Mouse (Mus musculus): ENCODE measurements around the gene Igf1.

The Igf1 gene

GRCm38 (mm10) chr10:87860181-87861103, 2.4 kb downstream of the Igf1 start:
- no peak for DNase-seq (ENCODE audit: low read depth, low spot score)

- DNase-seq (ENCODE audit: low read depth, low spot score), result no peak
These were observed 3.0 kb downstream of the Igf1 start for GRCm38 (mm10) chr10:87861104-87861455.

GRCm38 (mm10) chr10:87862899-87863298, 4.8 kb downstream of the Igf1 start:
- DNase-seq (ENCODE audit: low read depth, low spot score), result no peak

GRCm38 (mm10) chr10:87863326-87863725, 5.3 kb downstream of the Igf1 start:
- no peak for DNase-seq (ENCODE audit: low read depth, low spot score)

- DNase-seq (ENCODE audit: low read depth, low spot score), result no peak
These were observed 7.6 kb downstream of the Igf1 start for GRCm38 (mm10) chr10:87865712-87866111.

- no peak for DNase-seq (ENCODE audit: low read depth, low spot score)
These were observed 8.4 kb downstream of the Igf1 start for GRCm38 (mm10) chr10:87866448-87866847.

GRCm38 (mm10) chr10:87867217-87867616, 9.2 kb downstream of the Igf1 start:
- no peak for DNase-seq (ENCODE audit: low read depth, low spot score)

- no peak for DNase-seq (ENCODE audit: low read depth, low spot score)
These were observed 9.6 kb downstream of the Igf1 start for GRCm38 (mm10) chr10:87867631-87868030.

- no peak for DNase-seq (ENCODE audit: low read depth, low spot score)
These were observed 10.4 kb downstream of the Igf1 start for GRCm38 (mm10) chr10:87868349-87869053.

- DNase-seq (ENCODE audit: low read depth, low spot score), result no peak
These were observed 11.1 kb downstream of the Igf1 start for GRCm38 (mm10) chr10:87869151-87869550.

- DNase-seq (ENCODE audit: low read depth, low spot score), result no peak
These were observed 11.6 kb downstream of the Igf1 start for GRCm38 (mm10) chr10:87869691-87870090.

GRCm38 (mm10) chr10:87871863-87872647, 14.0 kb downstream of the Igf1 start:
- DNase-seq (ENCODE audit: low read depth, low spot score), result no peak

- no peak for DNase-seq (ENCODE audit: low read depth, low spot score)
These were observed 14.8 kb downstream of the Igf1 start for GRCm38 (mm10) chr10:87872854-87873253.

- DNase-seq (ENCODE audit: low read depth, low spot score), result no peak
These were observed 15.5 kb downstream of the Igf1 start for GRCm38 (mm10) chr10:87873516-87873915.

- DNase-seq (ENCODE audit: low read depth, low spot score), result no peak
These were observed 22.2 kb downstream of the Igf1 start for GRCm38 (mm10) chr10:87880071-87880785.

GRCm38 (mm10) chr10:87885326-87886040, 27.4 kb downstream of the Igf1 start:
- no peak for DNase-seq (ENCODE audit: low read depth, low spot score)

- no peak for DNase-seq (ENCODE audit: low read depth, low spot score)
These were observed 31.8 kb downstream of the Igf1 start for GRCm38 (mm10) chr10:87889850-87890249.

- no peak for DNase-seq (ENCODE audit: low read depth, low spot score)
These were observed 34.2 kb downstream of the Igf1 start for GRCm38 (mm10) chr10:87892256-87892655.

- no peak for DNase-seq (ENCODE audit: low read depth, low spot score)
These were observed 35.2 kb downstream of the Igf1 start for GRCm38 (mm10) chr10:87893272-87893671.

- DNase-seq (ENCODE audit: low read depth, low spot score), result no peak
These were observed 36.5 kb downstream of the Igf1 start for GRCm38 (mm10) chr10:87894461-87895120.
